ENCODE assay signal across 8 mouse cellular contexts in genomic region chr2:131209125-131209795, GRCm38 (mm10). TPM values are rescaled to one million over a fixed set of nuclear protein-coding genes. Genes with fewer than 3 reads are reported as not detected.
DNase-seq lines count a peak whose midpoint lies in the region; ATAC-seq and TF ChIP-seq lines count a peak whose summit lies in the region.

No protein-coding gene starts in this region.

- H3K27ac ChIP-seq in testis, adult 2 months (ENCODE audit: control insufficient read depth, insufficient read depth, low read depth, low read length), result peak overlapping the region; percentile 14; the same call in 1 of the 2 replicates
- H3K27ac ChIP-seq in forebrain, embryonic 13.5 days, result peak overlapping the region; percentile 88
- peak overlapping the region; percentile 96 for H3K27ac ChIP-seq in kidney, embryonic 16.5 days (ENCODE audit: low read length)
- peak overlapping the region; percentile 22 for H3K27ac ChIP-seq in midbrain, embryonic 11.5 days (ENCODE audit: low read depth, low read length)

- H3K9ac ChIP-seq in forebrain, embryonic 13.5 days, result peak overlapping the region; percentile 80; the same call in 1 of the 2 replicates
- H3K9ac ChIP-seq in kidney, embryonic 16.5 days (replicated peaks; ENCODE audit: low read length), result peak overlapping the region; percentile 86
- peak overlapping the region; percentile 77 for H3K9ac ChIP-seq in midbrain, embryonic 11.5 days (ENCODE audit: low read length)

- TF ChIP-seq CTCF in testis, adult 2 months (IDR thresholded peaks at IDR 0.05; ENCODE audit: control insufficient read depth, insufficient read depth, insufficient replicate concordance, low read depth, low read length), result no peak

- no peaks in the 10 kb centered on the region for H3K27me3 ChIP-seq in testis, adult 2 months (ENCODE audit: control insufficient read depth, insufficient read depth, low read length)
- H3K27me3 ChIP-seq in forebrain, embryonic 13.5 days, result no peaks in the 10 kb centered on the region
- H3K27me3 ChIP-seq in kidney, embryonic 16.5 days (ENCODE audit: insufficient read depth, low read length), result no peaks in the 10 kb centered on the region
- no peaks in the 10 kb centered on the region for H3K27me3 ChIP-seq in midbrain, embryonic 11.5 days (ENCODE audit: control insufficient read depth, insufficient read depth, low read length)

- no peak for DNase-seq in testis, postnatal 10 days (ENCODE audit: low spot score)
- DNase-seq in midbrain, embryonic 11.5 days (ENCODE audit: low spot score, missing footprints), result no peak
- DNase-seq in right cerebral cortex, adult 18-20 months, result no peak
- no peak for DNase-seq in MN1 (ENCODE audit: low spot score)
- DNase-seq in adrenal gland, postnatal 36 days, result no peak

- H3K9me3 ChIP-seq in forebrain, embryonic 13.5 days (replicated peaks), result no peaks in the 10 kb centered on the region
- H3K9me3 ChIP-seq in kidney, embryonic 16.5 days (ENCODE audit: low read length), result no peaks in the 10 kb centered on the region
- H3K9me3 ChIP-seq in midbrain, embryonic 11.5 days (ENCODE audit: control insufficient read depth, low read length), result no peaks in the 10 kb centered on the region

- peak overlapping the region; percentile 61 for H3K4me2 ChIP-seq in forebrain, embryonic 13.5 days
- H3K4me2 ChIP-seq in kidney, embryonic 16.5 days (replicated peaks; ENCODE audit: low read depth, low read length), result peak overlapping the region; percentile 75
- H3K4me2 ChIP-seq in midbrain, embryonic 11.5 days, result peak overlapping the region; percentile 78

- ATAC-seq in forebrain, embryonic 13.5 days, result no peak
- peak; percentile 7 for ATAC-seq in kidney, embryonic 16.5 days (ENCODE audit: low FRiP score, low TSS enrichment)
- ATAC-seq in midbrain, embryonic 11.5 days (ENCODE audit: low FRiP score), result no peak

- no peaks in the 10 kb centered on the region for H3K36me3 ChIP-seq in testis, adult 2 months (ENCODE audit: control insufficient read depth, insufficient read depth, low read length)
- H3K36me3 ChIP-seq in forebrain, embryonic 13.5 days (ENCODE audit: poor library complexity, severe bottlenecking), result peaks cover 18% of the 10 kb centered on the region
- H3K36me3 ChIP-seq in kidney, embryonic 16.5 days (ENCODE audit: insufficient read depth, low read length), result peaks cover 9% of the 10 kb centered on the region; the same call in 1 of the 2 replicates
- H3K36me3 ChIP-seq in midbrain, embryonic 11.5 days (ENCODE audit: control insufficient read depth, insufficient read depth, low read length), result no peaks in the 10 kb centered on the region

- peaks cover 2% of the 10 kb centered on the region for H3K4me1 ChIP-seq in testis, adult 2 months (ENCODE audit: control insufficient read depth, insufficient read depth, low read length)
- H3K4me1 ChIP-seq in forebrain, embryonic 13.5 days, result peaks cover 19% of the 10 kb centered on the region
- H3K4me1 ChIP-seq in kidney, embryonic 16.5 days (ENCODE audit: insufficient read depth, low read length), result peaks cover 25% of the 10 kb centered on the region
- H3K4me1 ChIP-seq in midbrain, embryonic 11.5 days (ENCODE audit: control insufficient read depth, insufficient read depth, low read length), result peaks cover 9% of the 10 kb centered on the region

- 74% methylated on average over 4 of the region's 4 CpGs for whole genome bisulfite sequencing in forebrain, embryonic 13.5 days
- 81% methylated on average over 4 of the region's 4 CpGs for WGBS in kidney, embryonic 16.5 days
- WGBS in midbrain, embryonic 11.5 days, result 85% methylated on average over 4 of the region's 4 CpGs

- no peak; the same call in 1 of the 2 replicates for TF ChIP-seq POLR2A in testis, adult 2 months (IDR thresholded peaks at IDR 0.05; ENCODE audit: control insufficient read depth, low read depth, low read length)

- no peak overlapping the region for H3K4me3 ChIP-seq in testis, adult 2 months (ENCODE audit: control insufficient read depth, low read depth, low read length)
- H3K4me3 ChIP-seq in forebrain, embryonic 13.5 days, result peak overlapping the region; percentile 57
- H3K4me3 ChIP-seq in kidney, embryonic 16.5 days (ENCODE audit: low read length), result peak overlapping the region; percentile 80
- peak overlapping the region; percentile 56; the same call in 1 of the 2 replicates for H3K4me3 ChIP-seq in midbrain, embryonic 11.5 days (ENCODE audit: low read depth, low read length)

RNA-seq across cellular contexts. Expression of gene Ap5s1, which starts 2.4 kb away (rescaled TPM):
- polyA plus RNA-seq in testis, adult 2 months (2012; rRNA removed), result 12.7 TPM in 2 replicates
- 31.3 and 32.4 TPM in 2 replicates for polyA plus RNA-seq in forebrain, embryonic 13.5 days (2015; fragmentation: Nextera tagmentation; extraction: Ambion mirVana)
- 30.2 and 30.9 TPM in 2 replicates for polyA plus RNA-seq in kidney, embryonic 16.5 days (2015; fragmentation: Nextera tagmentation; extraction: Ambion mirVana)
- 26.6 and 29.4 TPM in 2 replicates for polyA plus RNA-seq in midbrain, embryonic 11.5 days (2014; fragmentation: Nextera tagmentation; extraction: Ambion mirVana)
- 10 to 100 TPM; 14.0 to 21.1 TPM for total RNA-seq in adrenal gland, postnatal 36 days (2021)

RNA-seq across cellular contexts. Expression of gene Spef1, which starts 22.2 kb away (rescaled TPM):
- 13.1 and 14.8 TPM in 2 replicates for polyA plus RNA-seq in testis, adult 2 months (2012; rRNA removed)
- polyA plus RNA-seq in forebrain, embryonic 13.5 days (2015; fragmentation: Nextera tagmentation; extraction: Ambion mirVana), result 12.5 and 12.6 TPM in 2 replicates
- 3.3 and 4.7 TPM in 2 replicates for polyA plus RNA-seq in kidney, embryonic 16.5 days (2015; fragmentation: Nextera tagmentation; extraction: Ambion mirVana)
- 6.3 and 7.1 TPM in 2 replicates for polyA plus RNA-seq in midbrain, embryonic 11.5 days (2014; fragmentation: Nextera tagmentation; extraction: Ambion mirVana)
- 1 to 10 TPM; 4.9 to 6.1 TPM for total RNA-seq in adrenal gland, postnatal 36 days (2021)

RNA-seq across cellular contexts. Expression of gene Cdc25b, which starts 22.5 kb away (rescaled TPM):
- polyA plus RNA-seq in testis, adult 2 months (2012; rRNA removed), result 2.9 and 3.1 TPM in 2 replicates
- 52.0 and 59.7 TPM in 2 replicates for polyA plus RNA-seq in forebrain, embryonic 13.5 days (2015; fragmentation: Nextera tagmentation; extraction: Ambion mirVana)
- 73.8 and 87.0 TPM in 2 replicates for polyA plus RNA-seq in kidney, embryonic 16.5 days (2015; fragmentation: Nextera tagmentation; extraction: Ambion mirVana)
- 122 and 130 TPM in 2 replicates for polyA plus RNA-seq in midbrain, embryonic 11.5 days (2014; fragmentation: Nextera tagmentation; extraction: Ambion mirVana)
- total RNA-seq in adrenal gland, postnatal 36 days (2021), result 1 to 10 TPM; 5.5 to 5.7 TPM

RNA-seq across cellular contexts. Expression of gene Mavs, which starts 24.6 kb away (rescaled TPM):
- 13.3 and 15.6 TPM in 2 replicates for polyA plus RNA-seq in testis, adult 2 months (2012; rRNA removed)
- polyA plus RNA-seq in forebrain, embryonic 13.5 days (2015; fragmentation: Nextera tagmentation; extraction: Ambion mirVana), result 8.1 and 9.6 TPM in 2 replicates
- polyA plus RNA-seq in kidney, embryonic 16.5 days (2015; fragmentation: Nextera tagmentation; extraction: Ambion mirVana), result 37.9 TPM in 2 replicates
- polyA plus RNA-seq in midbrain, embryonic 11.5 days (2014; fragmentation: Nextera tagmentation; extraction: Ambion mirVana), result 11.0 and 13.3 TPM in 2 replicates
- total RNA-seq in adrenal gland, postnatal 36 days (2021), result 10 to 100 TPM; 32.8 to 43.2 TPM

RNA-seq across cellular contexts. Expression of gene Cenpb, which starts 29.4 kb away (rescaled TPM):
- 7.6 and 7.9 TPM in 2 replicates for polyA plus RNA-seq in testis, adult 2 months (2012; rRNA removed)
- polyA plus RNA-seq in forebrain, embryonic 13.5 days (2015; fragmentation: Nextera tagmentation; extraction: Ambion mirVana), result 14.8 and 15.3 TPM in 2 replicates
- polyA plus RNA-seq in kidney, embryonic 16.5 days (2015; fragmentation: Nextera tagmentation; extraction: Ambion mirVana), result 9.7 and 10.1 TPM in 2 replicates
- polyA plus RNA-seq in midbrain, embryonic 11.5 days (2014; fragmentation: Nextera tagmentation; extraction: Ambion mirVana), result 8.7 and 9.5 TPM in 2 replicates
- total RNA-seq in adrenal gland, postnatal 36 days (2021), result 10 to 100 TPM; 60.0 to 68.2 TPM

Comparison
In these comparisons a context has a peak if more than half of its experiments do, and no peak if none do; other contexts are left out.
1. H3K27ac ChIP-seq: peak in every context shown above with its lines; median percentile 96 in kidney, embryonic 16.5 days; 88 in forebrain, embryonic 13.5 days; 22 in midbrain, embryonic 11.5 days; 14 in testis, adult 2 months.
2. RNA of gene Cdc25b, which starts 22.5 kb away (polyA plus RNA-seq): 122 to 130 TPM in midbrain, embryonic 11.5 days, 73.8 to 87.0 TPM in kidney, embryonic 16.5 days and 52.0 to 59.7 TPM in forebrain, embryonic 13.5 days; 2.9 to 3.1 TPM in testis, adult 2 months; every median in the first group is over 10 times any median in the second.
3. Peak in every context shown above with its lines, with median percentiles within 50 percentile points of each other: H3K4me2 ChIP-seq and H3K9ac ChIP-seq.